Mouse (Mus musculus): ENCODE data around the gene Tnpo3. TPM values are rescaled to one million over a fixed set of nuclear protein-coding genes. Genes with fewer than 3 reads are reported as not detected.

Gene Tnpo3
- polyA plus RNA-seq, 1 experiment from 2014 or later, result 119 TPM

GRCm38 (mm10) chr6:29539502-29539901, 70.2 kb downstream of the Tnpo3 start:
- no peaks in the 10 kb centered on the region for H3K27me3 ChIP-seq (ENCODE audit: control insufficient read depth, insufficient read depth, low read length)
- 92% methylated on average over 8 of the region's 8 CpGs for WGBS
- no peak overlapping the region for H3K9ac ChIP-seq (ENCODE audit: low read length)
- no peaks in the 10 kb centered on the region for H3K9me3 ChIP-seq (ENCODE audit: control insufficient read depth, low read length)
- no peak for DNase-seq (ENCODE audit: low spot score)
- no peak overlapping the region for H3K4me3 ChIP-seq (ENCODE audit: low read depth, low read length)
- ATAC-seq (replicated peaks; ENCODE audit: low FRiP score), result no peak
- H3K36me3 ChIP-seq (ENCODE audit: control insufficient read depth, insufficient read depth, low read length), result peaks cover 7% of the 10 kb centered on the region; the same call in 1 of the 2 replicates
- no peaks in the 10 kb centered on the region for H3K4me1 ChIP-seq (replicated peaks; ENCODE audit: control insufficient read depth, insufficient read depth, low read length)
- H3K4me2 ChIP-seq (ENCODE audit: low read depth, low read length, severe bottlenecking), result no peak overlapping the region
- no peak overlapping the region for H3K27ac ChIP-seq (ENCODE audit: low read depth, low read length)

- no peak overlapping the region for H3K4me2 ChIP-seq (ENCODE audit: low read depth, low read length, severe bottlenecking)
- H3K27ac ChIP-seq (ENCODE audit: low read depth, low read length), result no peak overlapping the region
- no peaks in the 10 kb centered on the region for H3K4me1 ChIP-seq (replicated peaks; ENCODE audit: control insufficient read depth, insufficient read depth, low read length)
- DNase-seq (ENCODE audit: low spot score) (no peak), ATAC-seq (replicated peaks; ENCODE audit: low FRiP score) (no peak)
- 81% methylated on average over 3 of the region's 3 CpGs for WGBS
- H3K4me3 ChIP-seq (ENCODE audit: low read depth, low read length), result no peak overlapping the region
- no peaks in the 10 kb centered on the region for H3K9me3 ChIP-seq (ENCODE audit: control insufficient read depth, low read length)
- H3K9ac ChIP-seq (ENCODE audit: low read length), result no peak overlapping the region
- H3K27me3 ChIP-seq (ENCODE audit: control insufficient read depth, insufficient read depth, low read length), result no peaks in the 10 kb centered on the region
- no peaks in the 10 kb centered on the region for H3K36me3 ChIP-seq (ENCODE audit: control insufficient read depth, insufficient read depth, low read length)
These were observed 72.5 kb downstream of the Tnpo3 start for GRCm38 (mm10) chr6:29537221-29537620.

GRCm38 (mm10) chr6:29536651-29537193, 73.0 kb downstream of the Tnpo3 start:
- WGBS, result 80% methylated on average over 4 of the region's 4 CpGs
- Histone ChIP-seq H3K4me3 (ENCODE audit: low read depth, low read length) (no peak overlapping the region), H3K9me3 (ENCODE audit: control insufficient read depth, low read length) (no peaks in the 10 kb centered on the region), H3K36me3 (ENCODE audit: control insufficient read depth, insufficient read depth, low read length) (no peaks in the 10 kb centered on the region), H3K27ac (ENCODE audit: low read depth, low read length) (no peak overlapping the region), H3K4me1 (replicated peaks; ENCODE audit: control insufficient read depth, insufficient read depth, low read length) (no peaks in the 10 kb centered on the region), H3K4me2 (ENCODE audit: low read depth, low read length, severe bottlenecking) (no peak overlapping the region), H3K27me3 (ENCODE audit: control insufficient read depth, insufficient read depth, low read length) (no peaks in the 10 kb centered on the region), H3K9ac (ENCODE audit: low read length) (no peak overlapping the region)
- DNase-seq (ENCODE audit: low spot score) (no peak), ATAC-seq (replicated peaks; ENCODE audit: low FRiP score) (no peak)

GRCm38 (mm10) chr6:29535316-29535715, 74.4 kb downstream of the Tnpo3 start:
- Histone ChIP-seq H3K9ac (ENCODE audit: low read length) (no peak overlapping the region), H3K4me1 (replicated peaks; ENCODE audit: control insufficient read depth, insufficient read depth, low read length) (no peaks in the 10 kb centered on the region), H3K27me3 (ENCODE audit: control insufficient read depth, insufficient read depth, low read length) (peaks cover 4% of the 10 kb centered on the region; the same call in 1 of the 2 replicates), H3K27ac (ENCODE audit: low read depth, low read length) (no peak overlapping the region), H3K4me2 (ENCODE audit: low read depth, low read length, severe bottlenecking) (no peak overlapping the region), H3K9me3 (ENCODE audit: control insufficient read depth, low read length) (no peaks in the 10 kb centered on the region), H3K4me3 (ENCODE audit: low read depth, low read length) (no peak overlapping the region), H3K36me3 (ENCODE audit: control insufficient read depth, insufficient read depth, low read length) (no peaks in the 10 kb centered on the region)
- 87% methylated on average over 6 of the region's 6 CpGs for WGBS
- DNase-seq (ENCODE audit: low spot score) (no peak), ATAC-seq (replicated peaks; ENCODE audit: low FRiP score) (no peak)

DNA sequence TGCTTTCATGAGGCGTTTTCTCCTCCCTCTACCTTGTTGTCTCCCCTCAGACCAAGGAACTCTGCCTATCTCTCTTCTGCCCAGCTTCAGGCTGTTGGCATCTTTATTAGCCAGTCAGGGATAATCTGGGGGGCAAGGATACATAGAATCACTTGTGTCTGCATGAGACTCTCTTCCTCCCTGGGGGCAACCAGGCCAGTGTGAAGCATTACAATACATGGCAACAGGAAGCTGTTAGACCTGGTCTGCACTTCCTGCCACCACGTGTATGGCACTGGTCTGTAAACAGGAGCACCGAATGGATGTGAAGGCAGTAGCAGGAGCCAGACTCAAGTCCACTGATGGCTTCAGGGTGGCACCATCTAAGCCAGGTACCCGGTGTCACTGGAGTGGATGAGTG, 79.6 kb downstream of the Tnpo3 start:
- no peak overlapping the region for H3K9ac ChIP-seq (ENCODE audit: low read length)
- H3K27me3 ChIP-seq (ENCODE audit: control insufficient read depth, insufficient read depth, low read length), result peaks cover 48% of the 10 kb centered on the region
- ATAC-seq (replicated peaks; ENCODE audit: low FRiP score), result no peak

DNA sequence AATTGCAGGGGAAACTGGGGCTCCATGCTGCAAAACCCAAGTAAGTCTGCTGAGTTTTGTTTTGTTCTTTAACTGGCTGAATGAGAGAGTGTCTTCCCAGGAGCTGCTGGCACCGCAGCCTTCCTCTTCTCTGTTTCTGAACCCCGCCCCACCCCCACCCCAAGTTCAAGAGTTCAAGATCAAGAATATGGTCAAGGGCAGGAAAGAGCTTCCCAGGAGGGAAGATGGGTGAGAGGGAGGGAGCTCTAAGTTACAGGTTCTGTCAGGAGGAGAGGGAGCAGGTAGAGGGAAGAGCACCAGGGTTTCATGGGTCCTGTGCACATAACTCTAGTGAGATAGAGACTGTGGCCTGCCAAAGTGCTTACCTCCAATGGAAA, 80.3 kb downstream of the Tnpo3 start:
- H3K9ac ChIP-seq (ENCODE audit: low read length), result no peak overlapping the region
- H3K4me3 ChIP-seq (ENCODE audit: low read depth, low read length), result no peak overlapping the region
- DNase-seq (ENCODE audit: low spot score) (no peak), ATAC-seq (replicated peaks; ENCODE audit: low FRiP score) (no peak)
- H3K36me3 ChIP-seq (ENCODE audit: control insufficient read depth, insufficient read depth, low read length), result no peaks in the 10 kb centered on the region
- 34% methylated on average over 2 of the region's 2 CpGs for WGBS
- H3K9me3 ChIP-seq (ENCODE audit: control insufficient read depth, low read length), result no peaks in the 10 kb centered on the region
- H3K4me1 ChIP-seq (replicated peaks; ENCODE audit: control insufficient read depth, insufficient read depth, low read length), result peaks cover 2% of the 10 kb centered on the region; the same call in 1 of the 2 replicates
- peaks cover 48% of the 10 kb centered on the region for H3K27me3 ChIP-seq (ENCODE audit: control insufficient read depth, insufficient read depth, low read length)
- no peak overlapping the region for H3K27ac ChIP-seq (ENCODE audit: low read depth, low read length)
- no peak overlapping the region for H3K4me2 ChIP-seq (ENCODE audit: low read depth, low read length, severe bottlenecking)

More for the DNA sequence above, 79.6 kb downstream of the Tnpo3 start:
- no peaks in the 10 kb centered on the region for H3K9me3 ChIP-seq (ENCODE audit: control insufficient read depth, low read length)
- no peak overlapping the region for H3K4me3 ChIP-seq (ENCODE audit: low read depth, low read length)
- no peak for DNase-seq (ENCODE audit: low spot score)
- H3K27ac ChIP-seq (ENCODE audit: low read depth, low read length), result no peak overlapping the region
- no peaks in the 10 kb centered on the region for H3K36me3 ChIP-seq (ENCODE audit: control insufficient read depth, insufficient read depth, low read length)
- H3K4me2 ChIP-seq (ENCODE audit: low read depth, low read length, severe bottlenecking), result no peak overlapping the region
- 68% methylated on average over 4 of the region's 4 CpGs for WGBS
- peaks cover 2% of the 10 kb centered on the region; the same call in 1 of the 2 replicates for H3K4me1 ChIP-seq (replicated peaks; ENCODE audit: control insufficient read depth, insufficient read depth, low read length)

- Histone ChIP-seq H3K4me2 (ENCODE audit: low read depth, low read length, severe bottlenecking) (no peak overlapping the region), H3K27me3 (ENCODE audit: control insufficient read depth, insufficient read depth, low read length) (peaks cover 48% of the 10 kb centered on the region), H3K9me3 (ENCODE audit: control insufficient read depth, low read length) (no peaks in the 10 kb centered on the region), H3K4me3 (ENCODE audit: low read depth, low read length) (no peak overlapping the region), H3K36me3 (ENCODE audit: control insufficient read depth, insufficient read depth, low read length) (no peaks in the 10 kb centered on the region), H3K27ac (ENCODE audit: low read depth, low read length) (no peak overlapping the region), H3K9ac (ENCODE audit: low read length) (no peak overlapping the region), H3K4me1 (replicated peaks; ENCODE audit: control insufficient read depth, insufficient read depth, low read length) (peaks cover 2% of the 10 kb centered on the region; the same call in 1 of the 2 replicates)
- WGBS, result 33% methylated on average over 13 of the region's 13 CpGs
- ATAC-seq (replicated peaks; ENCODE audit: low FRiP score), result no peak
- no peak for DNase-seq (ENCODE audit: low spot score)
These were observed 80.9 kb downstream of the Tnpo3 start for GRCm38 (mm10) chr6:29528561-29529443.

- Histone ChIP-seq H3K9me3 (ENCODE audit: control insufficient read depth, low read length) (no peaks in the 10 kb centered on the region), H3K4me2 (ENCODE audit: low read depth, low read length, severe bottlenecking) (no peak overlapping the region), H3K27ac (ENCODE audit: low read depth, low read length) (no peak overlapping the region), H3K4me3 (ENCODE audit: low read depth, low read length) (no peak overlapping the region), H3K36me3 (ENCODE audit: control insufficient read depth, insufficient read depth, low read length) (no peaks in the 10 kb centered on the region), H3K4me1 (replicated peaks; ENCODE audit: control insufficient read depth, insufficient read depth, low read length) (peaks cover 2% of the 10 kb centered on the region; the same call in 1 of the 2 replicates), H3K9ac (ENCODE audit: low read length) (no peak overlapping the region; the same call in 1 of the 2 replicates), H3K27me3 (ENCODE audit: control insufficient read depth, insufficient read depth, low read length) (peaks cover 48% of the 10 kb centered on the region)
- ATAC-seq (replicated peaks; ENCODE audit: low FRiP score), result no peak
- WGBS, result 12% methylated on average over 8 of the region's 8 CpGs
- no peak for DNase-seq (ENCODE audit: low spot score)
These were observed 81.6 kb downstream of the Tnpo3 start for GRCm38 (mm10) chr6:29528165-29528505.
